Mouse (Mus musculus): Measurements from ENCODE around the gene Kcnt2. TPM values are rescaled to one million over a fixed set of nuclear protein-coding genes. Genes with fewer than 3 reads are reported as not detected.
A peak's percentile ranks its signal among the peaks of the same experiment; 100 is the strongest.

Gene Kcnt2
- polyA plus RNA-seq, 1 experiment from 2014 or later, result 1.9 TPM

GRCm38 (mm10) chr1:140295482-140295881 is 49.5 kb downstream of the Kcnt2 start:
- ATAC-seq (ENCODE audit: low FRiP score, low read depth), result no peak
- H3K27ac ChIP-seq (replicated peaks), result no peak overlapping the region

GRCm38 (mm10) chr1:140304244-140304643 is 58.3 kb downstream of the Kcnt2 start:
- 100% methylated on average over 1 of the region's 1 CpGs for WGBS
- H3K9me3 ChIP-seq, result 0 out of 2 replicates have a peak, but pooled peaks cover 3% of the 10 kb centered on the region
- H3K27ac ChIP-seq (replicated peaks), result no peak overlapping the region
- H3K4me1 ChIP-seq, result no peaks in the 10 kb centered on the region
- H3K4me3 ChIP-seq, result no peak overlapping the region
- no peak overlapping the region for H3K9ac ChIP-seq (replicated peaks)
- no peaks in the 10 kb centered on the region for H3K36me3 ChIP-seq
- no peaks in the 10 kb centered on the region for H3K27me3 ChIP-seq
- H3K4me2 ChIP-seq (replicated peaks), result no peak overlapping the region
- ATAC-seq (ENCODE audit: low FRiP score, low read depth), result no peak

More at GRCm38 (mm10) chr1:140295482-140295881, 49.5 kb downstream of the Kcnt2 start:
- no peak overlapping the region for H3K9ac ChIP-seq (replicated peaks)
- no peaks in the 10 kb centered on the region for H3K36me3 ChIP-seq
- H3K4me1 ChIP-seq, result no peaks in the 10 kb centered on the region
- no peaks in the 10 kb centered on the region for H3K9me3 ChIP-seq
- H3K4me2 ChIP-seq (replicated peaks), result no peak overlapping the region
- H3K4me3 ChIP-seq, result no peak overlapping the region
- H3K27me3 ChIP-seq, result no peaks in the 10 kb centered on the region

DNA sequence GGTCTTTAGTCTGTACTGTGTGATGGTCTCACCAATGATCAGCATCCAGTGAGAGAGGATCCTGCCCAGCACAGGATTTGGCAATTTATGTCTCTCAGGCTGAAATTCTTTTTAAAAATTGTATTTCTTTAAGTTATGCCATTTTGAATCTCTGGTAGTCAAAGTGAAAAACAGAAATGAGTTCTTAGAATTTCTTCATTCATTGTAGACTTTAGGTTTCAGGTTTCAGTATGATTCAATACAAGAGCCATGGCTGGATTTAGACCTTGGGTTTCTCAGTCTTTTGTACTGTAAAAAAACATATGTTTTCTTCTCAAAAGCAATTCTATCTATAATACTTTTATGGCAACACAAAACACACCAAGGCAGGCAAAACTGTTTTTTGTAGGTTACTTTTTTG is 59.4 kb downstream of the Kcnt2 start:
- ATAC-seq (ENCODE audit: low FRiP score, low read depth), result no peak

GRCm38 (mm10) chr1:140306339-140306738 is 60.4 kb downstream of the Kcnt2 start:
- Histone ChIP-seq H3K4me1 (no peaks in the 10 kb centered on the region), H3K36me3 (no peaks in the 10 kb centered on the region), H3K27me3 (no peaks in the 10 kb centered on the region), H3K9ac (replicated peaks) (no peak overlapping the region), H3K27ac (replicated peaks) (no peak overlapping the region), H3K9me3 (0 out of 2 replicates have a peak, but pooled peaks cover 3% of the 10 kb centered on the region), H3K4me3 (no peak overlapping the region), H3K4me2 (replicated peaks) (no peak overlapping the region)
- no peak for ATAC-seq (ENCODE audit: low FRiP score, low read depth)
- 76% methylated on average over 2 of the region's 2 CpGs for WGBS

More for the DNA sequence above, 59.4 kb downstream of the Kcnt2 start:
- Histone ChIP-seq H3K9me3 (0 out of 2 replicates have a peak, but pooled peaks cover 3% of the 10 kb centered on the region), H3K4me3 (no peak overlapping the region), H3K9ac (replicated peaks) (no peak overlapping the region), H3K4me2 (replicated peaks) (no peak overlapping the region), H3K27ac (replicated peaks) (no peak overlapping the region), H3K36me3 (no peaks in the 10 kb centered on the region), H3K4me1 (no peaks in the 10 kb centered on the region), H3K27me3 (no peaks in the 10 kb centered on the region)

- no peaks in the 10 kb centered on the region for H3K9me3 ChIP-seq
- ATAC-seq (ENCODE audit: low FRiP score, low read depth), result no peak
- H3K27me3 ChIP-seq, result no peaks in the 10 kb centered on the region
- no peaks in the 10 kb centered on the region for H3K4me1 ChIP-seq
- 94% methylated on average over 2 of the region's 2 CpGs for WGBS
- no peak overlapping the region for H3K4me2 ChIP-seq (replicated peaks)
- H3K9ac ChIP-seq (replicated peaks), result no peak overlapping the region
- H3K27ac ChIP-seq (replicated peaks), result no peak overlapping the region
- H3K4me3 ChIP-seq, result no peak overlapping the region
- H3K36me3 ChIP-seq, result no peaks in the 10 kb centered on the region
These were observed 64.8 kb downstream of the Kcnt2 start for GRCm38 (mm10) chr1:140310739-140311138.

- Histone ChIP-seq H3K4me3 (no peak overlapping the region), H3K4me1 (no peaks in the 10 kb centered on the region), H3K27ac (replicated peaks) (no peak overlapping the region), H3K9ac (replicated peaks) (no peak overlapping the region), H3K27me3 (no peaks in the 10 kb centered on the region), H3K36me3 (no peaks in the 10 kb centered on the region), H3K4me2 (replicated peaks) (no peak overlapping the region), H3K9me3 (no peaks in the 10 kb centered on the region)
- WGBS, result 91% methylated on average over 3 of the region's 3 CpGs
- ATAC-seq (ENCODE audit: low FRiP score, low read depth), result no peak
These were observed 79.1 kb downstream of the Kcnt2 start for GRCm38 (mm10) chr1:140325088-140325487.

GRCm38 (mm10) chr1:140326709-140327108 is 80.8 kb downstream of the Kcnt2 start:
- H3K4me1 ChIP-seq, result no peaks in the 10 kb centered on the region
- no peak overlapping the region for H3K4me2 ChIP-seq (replicated peaks)
- no peak for ATAC-seq (ENCODE audit: low FRiP score, low read depth)
- H3K36me3 ChIP-seq, result no peaks in the 10 kb centered on the region
- 76% methylated on average over 3 of the region's 3 CpGs for WGBS
- H3K4me3 ChIP-seq, result no peak overlapping the region
- H3K27me3 ChIP-seq, result no peaks in the 10 kb centered on the region
- H3K27ac ChIP-seq (replicated peaks), result no peak overlapping the region
- H3K9me3 ChIP-seq, result no peaks in the 10 kb centered on the region
- H3K9ac ChIP-seq (replicated peaks), result no peak overlapping the region

- no peak overlapping the region for H3K4me3 ChIP-seq
- H3K27me3 ChIP-seq, result no peaks in the 10 kb centered on the region
- no peaks in the 10 kb centered on the region for H3K36me3 ChIP-seq
- 90% methylated on average over 3 of the region's 3 CpGs for WGBS
- no peak overlapping the region for H3K9ac ChIP-seq (replicated peaks)
- no peaks in the 10 kb centered on the region for H3K9me3 ChIP-seq
- no peaks in the 10 kb centered on the region for H3K4me1 ChIP-seq
- H3K4me2 ChIP-seq (replicated peaks), result no peak overlapping the region
- H3K27ac ChIP-seq (replicated peaks), result no peak overlapping the region
- ATAC-seq (ENCODE audit: low FRiP score, low read depth), result no peak
These were observed 87.7 kb downstream of the Kcnt2 start for GRCm38 (mm10) chr1:140333702-140334101.

GRCm38 (mm10) chr1:140338417-140338816 is 92.5 kb downstream of the Kcnt2 start:
- H3K27ac ChIP-seq (replicated peaks), result no peak overlapping the region
- ATAC-seq (ENCODE audit: low FRiP score, low read depth), result no peak
- H3K4me2 ChIP-seq (replicated peaks), result no peak overlapping the region
- no peaks in the 10 kb centered on the region for H3K36me3 ChIP-seq
- H3K4me3 ChIP-seq, result no peak overlapping the region
- no peaks in the 10 kb centered on the region for H3K4me1 ChIP-seq
- H3K27me3 ChIP-seq, result no peaks in the 10 kb centered on the region
- no peaks in the 10 kb centered on the region for H3K9me3 ChIP-seq
- no peak overlapping the region for H3K9ac ChIP-seq (replicated peaks)

DNA sequence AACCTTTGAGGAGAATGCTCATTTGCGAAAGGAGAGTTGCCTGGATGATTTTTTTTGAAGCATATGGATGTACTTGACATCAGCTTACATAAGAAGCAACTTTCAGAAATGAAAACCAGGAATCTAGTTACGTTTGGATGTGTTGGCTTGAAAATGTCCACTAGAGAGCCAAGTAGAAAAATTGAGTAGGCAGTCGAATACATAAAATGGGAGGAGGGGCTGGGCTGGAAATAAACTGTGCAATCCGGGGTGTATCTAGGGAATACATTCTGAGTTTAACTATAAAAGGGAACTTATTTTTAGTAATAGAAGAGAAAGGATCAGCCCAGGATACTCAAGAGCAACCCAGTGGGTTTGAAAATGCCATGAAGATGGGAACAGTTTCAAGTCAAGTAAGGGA is 93.4 kb downstream of the Kcnt2 start:
- H3K27me3 ChIP-seq, result no peaks in the 10 kb centered on the region
- no peaks in the 10 kb centered on the region for H3K4me1 ChIP-seq
- H3K9me3 ChIP-seq, result no peaks in the 10 kb centered on the region
- 87% methylated on average over 4 of the region's 4 CpGs for WGBS
- no peak for ATAC-seq (ENCODE audit: low FRiP score, low read depth)
- H3K4me3 ChIP-seq, result no peak overlapping the region
- no peak overlapping the region for H3K4me2 ChIP-seq (replicated peaks)
- no peak overlapping the region for H3K9ac ChIP-seq (replicated peaks)
- no peaks in the 10 kb centered on the region for H3K36me3 ChIP-seq
- H3K27ac ChIP-seq (replicated peaks), result no peak overlapping the region

GRCm38 (mm10) chr1:140364787-140365186 is 118.8 kb downstream of the Kcnt2 start:
- Histone ChIP-seq H3K36me3 (no peaks in the 10 kb centered on the region), H3K4me2 (replicated peaks) (no peak overlapping the region), H3K27ac (replicated peaks) (no peak overlapping the region), H3K4me3 (no peak overlapping the region), H3K9ac (replicated peaks) (no peak overlapping the region), H3K9me3 (no peaks in the 10 kb centered on the region), H3K4me1 (no peaks in the 10 kb centered on the region), H3K27me3 (no peaks in the 10 kb centered on the region)
- ATAC-seq (ENCODE audit: low FRiP score, low read depth), result peak; percentile 75; the same call in 1 of the 2 replicates
- 48% methylated on average over 2 of the region's 2 CpGs for WGBS

- Histone ChIP-seq H3K9ac (replicated peaks) (no peak overlapping the region), H3K4me1 (no peaks in the 10 kb centered on the region), H3K27me3 (no peaks in the 10 kb centered on the region), H3K4me3 (no peak overlapping the region), H3K27ac (replicated peaks) (no peak overlapping the region), H3K4me2 (replicated peaks) (no peak overlapping the region), H3K36me3 (no peaks in the 10 kb centered on the region), H3K9me3 (no peaks in the 10 kb centered on the region)
- no peak for ATAC-seq (ENCODE audit: low FRiP score, low read depth)
- 80% methylated on average over 1 of the region's 1 CpGs for WGBS
These were observed 127.6 kb downstream of the Kcnt2 start for GRCm38 (mm10) chr1:140373532-140373931.

- H3K4me3 ChIP-seq, result no peak overlapping the region
- no peak overlapping the region for H3K4me2 ChIP-seq (replicated peaks)
- H3K9ac ChIP-seq (replicated peaks), result no peak overlapping the region
- no peak overlapping the region for H3K27ac ChIP-seq (replicated peaks)
- no peaks in the 10 kb centered on the region for H3K4me1 ChIP-seq
- no peaks in the 10 kb centered on the region for H3K27me3 ChIP-seq
- 77% methylated on average over 2 of the region's 2 CpGs for WGBS
- no peak for ATAC-seq (ENCODE audit: low FRiP score, low read depth)
- no peaks in the 10 kb centered on the region for H3K9me3 ChIP-seq
- H3K36me3 ChIP-seq, result no peaks in the 10 kb centered on the region
These were observed 132.8 kb downstream of the Kcnt2 start for GRCm38 (mm10) chr1:140378791-140379190.
